Mouse (Mus musculus) heart, adult 9 months (tissue): ENCODE data around the gene D6Ertd527e.
A peak's percentile ranks its signal among the peaks of the same experiment; 100 is the strongest.

Source experiments
- DNase-seq, 2 experiments: peaks; one replicate each; pipeline ENCODE4 v3.0.0; 2022; ENCODE audit warnings: low spot score in 2 of 2

D6Ertd527e gene

GRCm38 (mm10) chr6:87111493-87111892 lies 6.9 kb downstream of the D6Ertd527e start:
- no peak for DNase-seq

- DNase-seq: peak; percentile 25 to 33
These were observed 7.6 kb downstream of the D6Ertd527e start for GRCm38 (mm10) chr6:87112125-87112524.

- no peak for DNase-seq
These were observed 11.4 kb downstream of the D6Ertd527e start for GRCm38 (mm10) chr6:87115981-87116380.

GRCm38 (mm10) chr6:87116596-87116995 lies 12.1 kb downstream of the D6Ertd527e start:
- no peak for DNase-seq

GRCm38 (mm10) chr6:87119066-87119837 lies 14.7 kb downstream of the D6Ertd527e start:
- DNase-seq: no peak

GRCm38 (mm10) chr6:87119975-87120374 lies 15.4 kb downstream of the D6Ertd527e start:
- DNase-seq: no peak

GRCm38 (mm10) chr6:87120661-87121060 lies 16.1 kb downstream of the D6Ertd527e start:
- DNase-seq: no peak

- DNase-seq: no peak
These were observed 17.4 kb downstream of the D6Ertd527e start for GRCm38 (mm10) chr6:87121961-87122360.

- no peak for DNase-seq
These were observed 18.9 kb downstream of the D6Ertd527e start for GRCm38 (mm10) chr6:87123406-87123805.

GRCm38 (mm10) chr6:87123973-87124372 lies 19.4 kb downstream of the D6Ertd527e start:
- DNase-seq: no peak

GRCm38 (mm10) chr6:87127049-87127753 lies 22.7 kb downstream of the D6Ertd527e start:
- no peak for DNase-seq

GRCm38 (mm10) chr6:87129861-87130260 lies 25.3 kb downstream of the D6Ertd527e start:
- DNase-seq: no peak

GRCm38 (mm10) chr6:87130628-87131027 lies 26.1 kb downstream of the D6Ertd527e start:
- no peak for DNase-seq

- DNase-seq: no peak
These were observed 26.5 kb downstream of the D6Ertd527e start for GRCm38 (mm10) chr6:87131078-87131477.

- DNase-seq: no peak
These were observed 29.0 kb downstream of the D6Ertd527e start for GRCm38 (mm10) chr6:87133520-87133919.

GRCm38 (mm10) chr6:87133966-87134546 lies 29.5 kb downstream of the D6Ertd527e start:
- DNase-seq: no peak

GRCm38 (mm10) chr6:87138479-87138878 lies 33.9 kb downstream of the D6Ertd527e start:
- DNase-seq: no peak

- peak in 1 of 2 experiments; percentile 30 for DNase-seq
These were observed 35.4 kb downstream of the D6Ertd527e start for GRCm38 (mm10) chr6:87139796-87140553.

- peak; percentile 24 to 46 for DNase-seq
These were observed 37.7 kb downstream of the D6Ertd527e start for GRCm38 (mm10) chr6:87142239-87142638.

- DNase-seq: peak in 1 of 2 experiments; percentile 35
These were observed 39.0 kb downstream of the D6Ertd527e start for GRCm38 (mm10) chr6:87143594-87143993.

- DNase-seq: no peak
These were observed 43.4 kb downstream of the D6Ertd527e start for GRCm38 (mm10) chr6:87147921-87148320.

- no peak for DNase-seq
These were observed 45.9 kb downstream of the D6Ertd527e start for GRCm38 (mm10) chr6:87150471-87150870.
